Mouse (Mus musculus) ES-Bruce4 (cell line): ENCODE results near the gene Arhgap33.

ENCODE experiments used
- CTCF ChIP-seq: IDR thresholded peaks from one replicate; pipeline ENCODE4 v1.8.1; 2011; ENCODE audit warnings: low read depth, low read length
- EP300 ChIP-seq: IDR thresholded peaks from 2 replicates; pipeline ENCODE4 v1.6.1; 2011; ENCODE audit warnings: low read depth, low read length; ENCODE audit not compliant: insufficient read depth
- POLR2A ChIP-seq: IDR thresholded peaks from one replicate; pipeline ENCODE4 v1.8.1; 2011; ENCODE audit warnings: low read length; ENCODE audit not compliant: insufficient read depth

- no peak for TF ChIP-seq CTCF
- TF ChIP-seq EP300 = no peak
- TF ChIP-seq POLR2A = no peak
These were observed 8.5 kb downstream of the Arhgap33 start for GRCm38 (mm10) chr7:30526399-30526798.
